ENCODE assay signal across 8 mouse cellular contexts in genomic region chr5:24443927-24444326, GRCm38 (mm10). TPM values are rescaled to one million over a fixed set of nuclear protein-coding genes. Genes with fewer than 3 reads are reported as not detected.
DNase-seq lines count a peak whose midpoint lies in the region; ATAC-seq and TF ChIP-seq lines count a peak whose summit lies in the region.

No protein-coding gene starts in this region.

- TF ChIP-seq CTCF in bone marrow, adult 2 months (IDR thresholded peaks at IDR 0.05; ENCODE audit: control insufficient read depth, insufficient read depth, low read length) = no peak

- H3K4me2 ChIP-seq in heart, embryonic 13.5 days = peak overlapping the region; percentile 89
- peak overlapping the region; percentile 77 for H3K4me2 ChIP-seq in heart, embryonic 16.5 days (ENCODE audit: low read depth, low read length)

- H3K36me3 ChIP-seq in heart, embryonic 13.5 days = peaks cover 50% of the 10 kb centered on the region
- H3K36me3 ChIP-seq in heart, embryonic 16.5 days (ENCODE audit: control insufficient read depth, insufficient read depth) = peaks cover 35% of the 10 kb centered on the region
- H3K36me3 ChIP-seq in midbrain, embryonic 10.5 days = peaks cover 51% of the 10 kb centered on the region

- TF ChIP-seq POLR2A in bone marrow, adult 2 months (IDR thresholded peaks at IDR 0.05; ENCODE audit: borderline replicate concordance, control insufficient read depth, low read depth, low read length) = no peak

- no peak for DNase-seq in heart, postnatal 14 days
- no peak for DNase-seq in midbrain, embryonic 10.5 days (ENCODE audit: low spot score)
- no peak for DNase-seq in left cerebral cortex, adult 18-20 months (ENCODE audit: low spot score in 2 of 2)
- no peak for DNase-seq in embryo, embryonic 9.5 days (ENCODE audit: extremely low spot score)
- DNase-seq in adrenal gland, postnatal 25 days = no peak

- H3K4me1 ChIP-seq in heart, embryonic 13.5 days = peaks cover 34% of the 10 kb centered on the region
- peaks cover 1% of the 10 kb centered on the region; the same call in 1 of the 2 replicates for H3K4me1 ChIP-seq in bone marrow, adult 2 months (ENCODE audit: control insufficient read depth, insufficient read depth, low read length)
- H3K4me1 ChIP-seq in heart, embryonic 16.5 days (ENCODE audit: control insufficient read depth, insufficient read depth, low read length) = peaks cover 26% of the 10 kb centered on the region
- peaks cover 49% of the 10 kb centered on the region for H3K4me1 ChIP-seq in midbrain, embryonic 10.5 days

- H3K9me3 ChIP-seq in heart, embryonic 13.5 days = no peaks in the 10 kb centered on the region
- no peaks in the 10 kb centered on the region for H3K9me3 ChIP-seq in heart, embryonic 16.5 days (replicated peaks; ENCODE audit: control insufficient read depth, low read length)
- no peaks in the 10 kb centered on the region for H3K9me3 ChIP-seq in midbrain, embryonic 10.5 days (replicated peaks)

- peak overlapping the region; percentile 93 for H3K4me3 ChIP-seq in heart, embryonic 13.5 days
- peak overlapping the region; percentile 19 for H3K4me3 ChIP-seq in bone marrow, adult 2 months (replicated peaks; ENCODE audit: control insufficient read depth, low read depth, low read length)
- peak overlapping the region; percentile 90 for H3K4me3 ChIP-seq in heart, embryonic 16.5 days (ENCODE audit: low read length)
- peak overlapping the region; percentile 96 for H3K4me3 ChIP-seq in midbrain, embryonic 10.5 days

- H3K27ac ChIP-seq in heart, embryonic 13.5 days (replicated peaks) = peak overlapping the region; percentile 96; the same call in 1 of the 2 replicates
- no peak overlapping the region for H3K27ac ChIP-seq in bone marrow, adult 2 months (ENCODE audit: control insufficient read depth, insufficient read depth, low read depth, low read length, poor library complexity)
- H3K27ac ChIP-seq in heart, embryonic 16.5 days (ENCODE audit: low read length) = peak overlapping the region; percentile 97; the same call in 1 of the 2 replicates
- peak overlapping the region; percentile 97 for H3K27ac ChIP-seq in midbrain, embryonic 10.5 days (replicated peaks)

- intact Hi-C loops in heart, postnatal 14 days (cut with DNase I) = loop anchor here (2.0 kb wide), 1 partner anchor 17 kb away; no protein-coding TSS in a partner anchor

- 77% methylated on average over 12 of the region's 12 CpGs for WGBS in heart, embryonic 13.5 days
- WGBS in bone marrow, adult 2 months = 85% methylated on average over 12 of the region's 12 CpGs
- 73% methylated on average over 12 of the region's 12 CpGs for WGBS in heart, embryonic 16.5 days
- WGBS in midbrain, embryonic 10.5 days = 89% methylated on average over 12 of the region's 12 CpGs

- ATAC-seq in heart, embryonic 13.5 days (ENCODE audit: extremely low read depth, insufficient number of reproducible peaks, low FRiP score, low TSS enrichment) = no peak
- no peak for ATAC-seq in heart, embryonic 16.5 days (replicated peaks; ENCODE audit: extremely low read depth, insufficient read depth, low FRiP score)

- peak overlapping the region; percentile 99 for H3K9ac ChIP-seq in heart, embryonic 13.5 days
- peak overlapping the region; percentile 98 for H3K9ac ChIP-seq in heart, embryonic 16.5 days (ENCODE audit: low read length)

- 0 out of 2 replicates have a peak, but pooled peaks cover 5% of the 10 kb centered on the region for H3K27me3 ChIP-seq in heart, embryonic 13.5 days (replicated peaks)
- no peaks in the 10 kb centered on the region for H3K27me3 ChIP-seq in heart, embryonic 16.5 days (ENCODE audit: control insufficient read depth, insufficient read depth, low read length)
- H3K27me3 ChIP-seq in midbrain, embryonic 10.5 days (ENCODE audit: low read depth, poor library complexity, severe bottlenecking) = peaks cover 7% of the 10 kb centered on the region

RNA-seq across cellular contexts. Expression of gene Fastk, which starts 1.2 kb away (rescaled TPM):
- polyA plus RNA-seq in heart, embryonic 13.5 days (2015; fragmentation: Nextera tagmentation; extraction: Ambion mirVana) = 163 and 164 TPM in 2 replicates
- 100 to 1,000 TPM; 239 to 243 TPM for total RNA-seq in heart, postnatal 14 days (2021)
- 54.3 and 81.0 TPM in 2 replicates for polyA plus RNA-seq in bone marrow, adult 2 months (2011; ENCODE audit: insufficient read depth, insufficient read length, low replicate concordance, missing spikeins)
- 209 and 225 TPM in 2 replicates for polyA plus RNA-seq in heart, embryonic 16.5 days (2015; fragmentation: Nextera tagmentation; extraction: Ambion mirVana)
- polyA plus RNA-seq in midbrain, embryonic 10.5 days (2016; fragmentation: Nextera tagmentation; extraction: Ambion mirVana) = 107 and 113 TPM in 2 replicates
- 100 to 1,000 TPM; 108 to 131 TPM for total RNA-seq in left cerebral cortex, adult 18-20 months (2021)
- 114 and 119 TPM in 2 replicates for total RNA-seq in adrenal gland, postnatal 25 days (2021)

RNA-seq across cellular contexts. Expression of gene Tmub1, which starts 3.7 kb away (rescaled TPM):
- 16.2 and 19.9 TPM in 2 replicates for polyA plus RNA-seq in heart, embryonic 13.5 days (2015; fragmentation: Nextera tagmentation; extraction: Ambion mirVana)
- total RNA-seq in heart, postnatal 14 days (2021) = 10 to 100 TPM in 1 of 2 experiments, 1 to 10 TPM in 1; 9.2 to 10.9 TPM
- 14.4 and 22.1 TPM in 2 replicates for polyA plus RNA-seq in bone marrow, adult 2 months (2011; ENCODE audit: insufficient read depth, insufficient read length, low replicate concordance, missing spikeins)
- polyA plus RNA-seq in heart, embryonic 16.5 days (2015; fragmentation: Nextera tagmentation; extraction: Ambion mirVana) = 18.4 and 20.3 TPM in 2 replicates
- polyA plus RNA-seq in midbrain, embryonic 10.5 days (2016; fragmentation: Nextera tagmentation; extraction: Ambion mirVana) = 30.9 and 32.9 TPM in 2 replicates
- 10 to 100 TPM; 27.2 to 27.3 TPM for total RNA-seq in left cerebral cortex, adult 18-20 months (2021)
- total RNA-seq in adrenal gland, postnatal 25 days (2021) = 12.5 and 16.8 TPM in 2 replicates

RNA-seq across cellular contexts. Expression of gene Agap3, which starts 8.1 kb away (rescaled TPM):
- 14.4 and 16.5 TPM in 2 replicates for polyA plus RNA-seq in heart, embryonic 13.5 days (2015; fragmentation: Nextera tagmentation; extraction: Ambion mirVana)
- 10 to 100 TPM; 71.0 to 72.2 TPM for total RNA-seq in heart, postnatal 14 days (2021)
- 22.3 and 28.2 TPM in 2 replicates for polyA plus RNA-seq in bone marrow, adult 2 months (2011; ENCODE audit: insufficient read depth, insufficient read length, low replicate concordance, missing spikeins)
- 15.5 and 18.4 TPM in 2 replicates for polyA plus RNA-seq in heart, embryonic 16.5 days (2015; fragmentation: Nextera tagmentation; extraction: Ambion mirVana)
- polyA plus RNA-seq in midbrain, embryonic 10.5 days (2016; fragmentation: Nextera tagmentation; extraction: Ambion mirVana) = 27.6 and 31.2 TPM in 2 replicates
- 100 to 1,000 TPM; 517 to 575 TPM for total RNA-seq in left cerebral cortex, adult 18-20 months (2021)
- total RNA-seq in adrenal gland, postnatal 25 days (2021) = 75.6 and 89.0 TPM in 2 replicates

RNA-seq across cellular contexts. Expression of gene Slc4a2, which starts 20.3 kb away (rescaled TPM):
- polyA plus RNA-seq in heart, embryonic 13.5 days (2015; fragmentation: Nextera tagmentation; extraction: Ambion mirVana) = 26.9 and 29.3 TPM in 2 replicates
- 10 to 100 TPM; 41.3 to 51.5 TPM for total RNA-seq in heart, postnatal 14 days (2021)
- polyA plus RNA-seq in bone marrow, adult 2 months (2011; ENCODE audit: insufficient read depth, insufficient read length, low replicate concordance, missing spikeins) = 13.6 and 42.9 TPM in 2 replicates
- polyA plus RNA-seq in heart, embryonic 16.5 days (2015; fragmentation: Nextera tagmentation; extraction: Ambion mirVana) = 29.2 and 32.5 TPM in 2 replicates
- polyA plus RNA-seq in midbrain, embryonic 10.5 days (2016; fragmentation: Nextera tagmentation; extraction: Ambion mirVana) = 32.9 and 33.3 TPM in 2 replicates
- total RNA-seq in left cerebral cortex, adult 18-20 months (2021) = 10 to 100 TPM; 28.9 to 31.0 TPM
- total RNA-seq in adrenal gland, postnatal 25 days (2021) = 50.5 and 59.1 TPM in 2 replicates

RNA-seq across cellular contexts. Expression of gene Cdk5, which starts 20.6 kb away (rescaled TPM):
- polyA plus RNA-seq in heart, embryonic 13.5 days (2015; fragmentation: Nextera tagmentation; extraction: Ambion mirVana) = 25.8 and 28.7 TPM in 2 replicates
- 10 to 100 TPM; 22.5 to 23.4 TPM for total RNA-seq in heart, postnatal 14 days (2021)
- polyA plus RNA-seq in bone marrow, adult 2 months (2011; ENCODE audit: insufficient read depth, insufficient read length, low replicate concordance, missing spikeins) = 28.2 and 54.7 TPM in 2 replicates
- polyA plus RNA-seq in heart, embryonic 16.5 days (2015; fragmentation: Nextera tagmentation; extraction: Ambion mirVana) = 28.5 and 30.4 TPM in 2 replicates
- polyA plus RNA-seq in midbrain, embryonic 10.5 days (2016; fragmentation: Nextera tagmentation; extraction: Ambion mirVana) = 49.0 and 61.6 TPM in 2 replicates
- total RNA-seq in left cerebral cortex, adult 18-20 months (2021) = 100 to 1,000 TPM; 128 to 129 TPM
- 46.4 and 51.2 TPM in 2 replicates for total RNA-seq in adrenal gland, postnatal 25 days (2021)

Comparison
In these comparisons a context has a peak if more than half of its experiments do, and no peak if none do; other contexts are left out.
1. H3K4me3 ChIP-seq: peak in every context shown above with its lines; median percentile 96 in midbrain, embryonic 10.5 days; 93 in heart, embryonic 13.5 days; 90 in heart, embryonic 16.5 days; 19 in bone marrow, adult 2 months.